Mouse (Mus musculus) limb, embryonic 10.5 days (tissue): ENCODE results near the gene Swap70. TPM values are rescaled to one million over a fixed set of nuclear protein-coding genes. Genes with fewer than 3 reads are reported as not detected.

Experiments
- DNase-seq: peaks from one replicate; pipeline ENCODE4 v3.0.0-alpha.2; 2017; ENCODE audit warnings: low spot score
- H3K27ac ChIP-seq: fragments of 300-500 bp; sonication (generic); 2 replicates; pipeline ENCODE4 v1.5.1; 2016; ENCODE audit warnings: mild to moderate bottlenecking
- H3K27me3 ChIP-seq: fragments of 300-500 bp; sonication (generic); 2 replicates; pipeline ENCODE4 v1.6.1; 2016; ENCODE audit warnings: low read depth, mild to moderate bottlenecking; ENCODE audit not compliant: poor library complexity, severe bottlenecking
- H3K36me3 ChIP-seq: fragments of 300-500 bp; sonication (generic); 2 replicates; pipeline ENCODE4 v1.6.1; 2016; ENCODE audit warnings: mild to moderate bottlenecking, moderate library complexity
- H3K4me1 ChIP-seq: fragments of 300-500 bp; sonication (generic); 2 replicates; pipeline ENCODE4 v1.6.1; 2016
- H3K4me3 ChIP-seq: fragments of 300-500 bp; sonication (generic); 2 replicates; pipeline ENCODE4 v1.5.1; 2016; ENCODE audit warnings: mild to moderate bottlenecking, moderate library complexity
- H3K9me3 ChIP-seq: fragments of 300-500 bp; sonication (generic); replicated peaks from 2 replicates; pipeline ENCODE4 v1.6.1; 2016; ENCODE audit warnings: mild to moderate bottlenecking
- WGBS: fragments of 180-500 bp; shearing (Covaris S2); methylation state at CpG from one replicate; pipeline ENCODE4 v1.1.7; 2016; 5-methylcytosine and 5-hydroxymethylcytosine counted together
- polyA plus RNA-seq: library from polyadenylated mRNA; unstranded; fragments of >200 nt; fragmentation: Nextera tagmentation; extraction: Ambion mirVana; gene quantifications from 2 replicates; pipeline ENCODE4 v1.2.1, GENCODE M21; 2016

Gene Swap70
- polyA plus RNA-seq, 1 experiment from 2014 or later = 32.8 TPM

- WGBS = 67% methylated on average over 6 of the region's 6 CpGs
- DNase-seq = no peak
- Histone ChIP-seq H3K4me3 (no peak overlapping the region), H3K27me3 (no peaks in the 10 kb centered on the region), H3K9me3 (no peaks in the 10 kb centered on the region), H3K4me1 (peaks cover 26% of the 10 kb centered on the region), H3K36me3 (0 out of 2 replicates have a peak, but pooled peaks cover 6% of the 10 kb centered on the region), H3K27ac (no peak overlapping the region)
Observed at GRCm38 (mm10) chr7:110302886-110303285, 81.4 kb downstream of the Swap70 start.

GRCm38 (mm10) chr7:110305486-110305885, 84.0 kb downstream of the Swap70 start:
- Histone ChIP-seq H3K27ac (no peak overlapping the region), H3K4me3 (no peak overlapping the region), H3K36me3 (peaks cover 25% of the 10 kb centered on the region), H3K4me1 (peaks cover 15% of the 10 kb centered on the region; the same call in 1 of the 2 replicates), H3K9me3 (no peaks in the 10 kb centered on the region), H3K27me3 (no peaks in the 10 kb centered on the region)
- 92% methylated on average over 4 of the region's 4 CpGs for WGBS
- no peak for DNase-seq

- H3K9me3 ChIP-seq = no peaks in the 10 kb centered on the region
- H3K4me1 ChIP-seq = peaks cover 19% of the 10 kb centered on the region; the same call in 1 of the 2 replicates
- no peak overlapping the region for H3K4me3 ChIP-seq
- H3K27me3 ChIP-seq = no peaks in the 10 kb centered on the region
- H3K36me3 ChIP-seq = peaks cover 27% of the 10 kb centered on the region
- DNase-seq = no peak
- WGBS = 57% methylated on average over 5 of the region's 5 CpGs
- H3K27ac ChIP-seq = no peak overlapping the region
Observed at GRCm38 (mm10) chr7:110306281-110306680, 84.8 kb downstream of the Swap70 start.

- Histone ChIP-seq H3K9me3 (no peaks in the 10 kb centered on the region), H3K4me3 (no peak overlapping the region), H3K36me3 (peaks cover 41% of the 10 kb centered on the region), H3K27ac (no peak overlapping the region), H3K4me1 (peaks cover 19% of the 10 kb centered on the region; the same call in 1 of the 2 replicates), H3K27me3 (no peaks in the 10 kb centered on the region)
- WGBS = 89% methylated on average over 11 of the region's 11 CpGs
- DNase-seq = no peak
Observed at GRCm38 (mm10) chr7:110307741-110308140, 86.2 kb downstream of the Swap70 start.

- Histone ChIP-seq H3K27me3 (no peaks in the 10 kb centered on the region), H3K27ac (no peak overlapping the region), H3K36me3 (peaks cover 55% of the 10 kb centered on the region), H3K4me1 (peaks cover 19% of the 10 kb centered on the region; the same call in 1 of the 2 replicates), H3K9me3 (no peaks in the 10 kb centered on the region), H3K4me3 (no peak overlapping the region)
- no peak for DNase-seq
- 93% methylated on average over 8 of the region's 8 CpGs for WGBS
Observed at GRCm38 (mm10) chr7:110309246-110309645, 87.7 kb downstream of the Swap70 start.

- Histone ChIP-seq H3K36me3 (peaks cover 71% of the 10 kb centered on the region), H3K27me3 (no peaks in the 10 kb centered on the region), H3K9me3 (no peaks in the 10 kb centered on the region), H3K4me1 (0 out of 2 replicates have a peak, but pooled peaks cover 7% of the 10 kb centered on the region), H3K4me3 (no peak overlapping the region), H3K27ac (no peak overlapping the region)
- no peak for DNase-seq
- 92% methylated on average over 9 of the region's 9 CpGs for WGBS
Observed at GRCm38 (mm10) chr7:110313392-110314055, 92.0 kb downstream of the Swap70 start.

GRCm38 (mm10) chr7:110314401-110314890, 92.9 kb downstream of the Swap70 start:
- Histone ChIP-seq H3K4me1 (0 out of 2 replicates have a peak, but pooled peaks cover 7% of the 10 kb centered on the region), H3K27me3 (no peaks in the 10 kb centered on the region), H3K4me3 (no peak overlapping the region), H3K36me3 (peaks cover 70% of the 10 kb centered on the region), H3K27ac (no peak overlapping the region), H3K9me3 (no peaks in the 10 kb centered on the region)
- 93% methylated on average over 7 of the region's 7 CpGs for WGBS
- DNase-seq = no peak

- Histone ChIP-seq H3K4me1 (0 out of 2 replicates have a peak, but pooled peaks cover 5% of the 10 kb centered on the region), H3K36me3 (peaks cover 65% of the 10 kb centered on the region), H3K9me3 (no peaks in the 10 kb centered on the region), H3K27ac (no peak overlapping the region), H3K4me3 (no peak overlapping the region), H3K27me3 (no peaks in the 10 kb centered on the region)
- WGBS = 81% methylated on average over 1 of the region's 1 CpGs
- no peak for DNase-seq
Observed at GRCm38 (mm10) chr7:110315352-110315751, 93.8 kb downstream of the Swap70 start.

GRCm38 (mm10) chr7:110317412-110317811, 95.9 kb downstream of the Swap70 start:
- Histone ChIP-seq H3K36me3 (peaks cover 53% of the 10 kb centered on the region), H3K4me1 (no peaks in the 10 kb centered on the region), H3K27ac (no peak overlapping the region), H3K27me3 (no peaks in the 10 kb centered on the region), H3K4me3 (no peak overlapping the region), H3K9me3 (no peaks in the 10 kb centered on the region)
- no peak for DNase-seq
- WGBS = 93% methylated on average over 4 of the region's 4 CpGs

- WGBS = 85% methylated on average over 6 of the region's 6 CpGs
- Histone ChIP-seq H3K27ac (no peak overlapping the region), H3K4me1 (no peaks in the 10 kb centered on the region), H3K36me3 (peaks cover 45% of the 10 kb centered on the region), H3K4me3 (no peak overlapping the region), H3K27me3 (no peaks in the 10 kb centered on the region), H3K9me3 (no peaks in the 10 kb centered on the region)
- no peak for DNase-seq
Observed at GRCm38 (mm10) chr7:110318971-110319519, 97.5 kb downstream of the Swap70 start.

- Histone ChIP-seq H3K4me1 (no peaks in the 10 kb centered on the region), H3K36me3 (peaks cover 41% of the 10 kb centered on the region), H3K9me3 (0 out of 2 replicates have a peak, but pooled peaks cover 2% of the 10 kb centered on the region), H3K27me3 (no peaks in the 10 kb centered on the region), H3K4me3 (no peak overlapping the region), H3K27ac (no peak overlapping the region)
- 90% methylated on average over 5 of the region's 5 CpGs for WGBS
- no peak for DNase-seq
Observed at GRCm38 (mm10) chr7:110321106-110321505, 99.6 kb downstream of the Swap70 start.

GRCm38 (mm10) chr7:110324852-110325251, 103.3 kb downstream of the Swap70 start:
- WGBS = 96% methylated on average over 1 of the region's 1 CpGs
- no peak overlapping the region for H3K4me3 ChIP-seq
- no peaks in the 10 kb centered on the region for H3K4me1 ChIP-seq
- no peak overlapping the region for H3K27ac ChIP-seq
- 0 out of 2 replicates have a peak, but pooled peaks cover 2% of the 10 kb centered on the region for H3K9me3 ChIP-seq
- peaks cover 62% of the 10 kb centered on the region for H3K36me3 ChIP-seq
- no peak for DNase-seq
- H3K27me3 ChIP-seq = no peaks in the 10 kb centered on the region

- peaks cover 57% of the 10 kb centered on the region for H3K36me3 ChIP-seq
- 93% methylated on average over 5 of the region's 5 CpGs for WGBS
Observed at GRCm38 (mm10) chr7:110325381-110326110, 104.0 kb downstream of the Swap70 start.

More at GRCm38 (mm10) chr7:110325381-110326110, 104.0 kb downstream of the Swap70 start:
- Histone ChIP-seq H3K27me3 (no peaks in the 10 kb centered on the region), H3K27ac (no peak overlapping the region), H3K9me3 (0 out of 2 replicates have a peak, but pooled peaks cover 2% of the 10 kb centered on the region), H3K4me3 (no peak overlapping the region), H3K4me1 (no peaks in the 10 kb centered on the region)
- DNase-seq = no peak
